Mouse (Mus musculus): ENCODE data around the gene Rad23b. TPM values are rescaled to one million over a fixed set of nuclear protein-coding genes. Genes with fewer than 3 reads are reported as not detected.

Gene Rad23b
- polyA plus RNA-seq, 1 experiment from 2014 or later = 95.5 TPM

GRCm38 (mm10) chr4:55350219-55350931 lies 532 bp downstream of the Rad23b start:
- peak; percentile 57 for ATAC-seq (ENCODE audit: low FRiP score)
- under 1% methylated on average over 61 of the region's 66 CpGs for whole genome bisulfite sequencing

GRCm38 (mm10) chr4:55351037-55351436 lies 1.2 kb downstream of the Rad23b start:
- peaks cover 14% of the 10 kb centered on the region for H3K4me1 ChIP-seq (ENCODE audit: control insufficient read depth, insufficient read depth, low read length)
- DNase-seq (ENCODE audit: low spot score, missing footprints) (no peak), ATAC-seq (ENCODE audit: low FRiP score) (no peak)
- H3K9ac ChIP-seq (ENCODE audit: low read length) = peak overlapping the region; percentile 95
- WGBS = 25% methylated on average over 12 of the region's 12 CpGs
- H3K27me3 ChIP-seq (ENCODE audit: control insufficient read depth, insufficient read depth, low read length) = no peaks in the 10 kb centered on the region
- no peaks in the 10 kb centered on the region for H3K36me3 ChIP-seq (ENCODE audit: control insufficient read depth, insufficient read depth, low read length)
- H3K4me3 ChIP-seq (ENCODE audit: low read depth, low read length) = peak overlapping the region; percentile 98
- no peak overlapping the region for H3K27ac ChIP-seq (ENCODE audit: low read depth, low read length)
- H3K4me2 ChIP-seq = peak overlapping the region; percentile 62
- no peaks in the 10 kb centered on the region for H3K9me3 ChIP-seq (ENCODE audit: control insufficient read depth, low read length)

More at GRCm38 (mm10) chr4:55350219-55350931, 532 bp downstream of the Rad23b start:
- peak; percentile 95 for DNase-seq (ENCODE audit: low spot score, missing footprints)
- Histone ChIP-seq H3K4me3 (ENCODE audit: low read depth, low read length) (peak overlapping the region; percentile 98), H3K9ac (ENCODE audit: low read length) (peak overlapping the region; percentile 95), H3K9me3 (ENCODE audit: control insufficient read depth, low read length) (no peaks in the 10 kb centered on the region), H3K36me3 (ENCODE audit: control insufficient read depth, insufficient read depth, low read length) (no peaks in the 10 kb centered on the region), H3K4me1 (ENCODE audit: control insufficient read depth, insufficient read depth, low read length) (peaks cover 14% of the 10 kb centered on the region), H3K27me3 (ENCODE audit: control insufficient read depth, insufficient read depth, low read length) (no peaks in the 10 kb centered on the region), H3K4me2 (peak overlapping the region; percentile 62), H3K27ac (ENCODE audit: low read depth, low read length) (peak overlapping the region; percentile 92)

- Histone ChIP-seq H3K4me1 (ENCODE audit: control insufficient read depth, insufficient read depth, low read length) (peaks cover 14% of the 10 kb centered on the region), H3K36me3 (ENCODE audit: control insufficient read depth, insufficient read depth, low read length) (no peaks in the 10 kb centered on the region), H3K9me3 (ENCODE audit: control insufficient read depth, low read length) (no peaks in the 10 kb centered on the region), H3K27me3 (ENCODE audit: control insufficient read depth, insufficient read depth, low read length) (no peaks in the 10 kb centered on the region), H3K9ac (ENCODE audit: low read length) (no peak overlapping the region), H3K27ac (ENCODE audit: low read depth, low read length) (no peak overlapping the region), H3K4me3 (ENCODE audit: low read depth, low read length) (no peak overlapping the region), H3K4me2 (peak overlapping the region; percentile 22)
- DNase-seq (ENCODE audit: low spot score, missing footprints) = no peak
- no peak for ATAC-seq (ENCODE audit: low FRiP score)
Observed at GRCm38 (mm10) chr4:55351860-55352259, 2.0 kb downstream of the Rad23b start.

GRCm38 (mm10) chr4:55354038-55354437 lies 4.2 kb downstream of the Rad23b start:
- ATAC-seq (ENCODE audit: low FRiP score) (no peak), DNase-seq (ENCODE audit: low spot score, missing footprints) (no peak)
- H3K4me1 ChIP-seq (ENCODE audit: control insufficient read depth, insufficient read depth, low read length) = peaks cover 8% of the 10 kb centered on the region
- no peak overlapping the region for H3K4me3 ChIP-seq (ENCODE audit: low read depth, low read length)
- no peaks in the 10 kb centered on the region for H3K27me3 ChIP-seq (ENCODE audit: control insufficient read depth, insufficient read depth, low read length)
- H3K9me3 ChIP-seq (ENCODE audit: control insufficient read depth, low read length) = no peaks in the 10 kb centered on the region
- 90% methylated on average over 1 of the region's 1 CpGs for WGBS
- H3K27ac ChIP-seq (ENCODE audit: low read depth, low read length) = no peak overlapping the region
- no peak overlapping the region for H3K4me2 ChIP-seq
- no peak overlapping the region for H3K9ac ChIP-seq (ENCODE audit: low read length)
- no peaks in the 10 kb centered on the region for H3K36me3 ChIP-seq (ENCODE audit: control insufficient read depth, insufficient read depth, low read length)

- Histone ChIP-seq H3K4me3 (ENCODE audit: low read depth, low read length) (no peak overlapping the region), H3K4me2 (no peak overlapping the region), H3K9ac (ENCODE audit: low read length) (no peak overlapping the region), H3K27ac (ENCODE audit: low read depth, low read length) (no peak overlapping the region), H3K27me3 (ENCODE audit: control insufficient read depth, insufficient read depth, low read length) (no peaks in the 10 kb centered on the region), H3K4me1 (ENCODE audit: control insufficient read depth, insufficient read depth, low read length) (peaks cover 8% of the 10 kb centered on the region; the same call in 1 of the 2 replicates), H3K9me3 (ENCODE audit: control insufficient read depth, low read length) (no peaks in the 10 kb centered on the region), H3K36me3 (ENCODE audit: control insufficient read depth, insufficient read depth, low read length) (peaks cover 3% of the 10 kb centered on the region; the same call in 1 of the 2 replicates)
- DNase-seq (ENCODE audit: low spot score, missing footprints) (no peak), ATAC-seq (ENCODE audit: low FRiP score) (no peak)
- WGBS = 93% methylated on average over 1 of the region's 1 CpGs
Observed at GRCm38 (mm10) chr4:55355845-55356244, 6.0 kb downstream of the Rad23b start.

GRCm38 (mm10) chr4:55356726-55357125 lies 6.9 kb downstream of the Rad23b start:
- Histone ChIP-seq H3K4me3 (ENCODE audit: low read depth, low read length) (no peak overlapping the region), H3K27me3 (ENCODE audit: control insufficient read depth, insufficient read depth, low read length) (no peaks in the 10 kb centered on the region), H3K36me3 (ENCODE audit: control insufficient read depth, insufficient read depth, low read length) (peaks cover 3% of the 10 kb centered on the region; the same call in 1 of the 2 replicates), H3K27ac (ENCODE audit: low read depth, low read length) (no peak overlapping the region), H3K9me3 (ENCODE audit: control insufficient read depth, low read length) (no peaks in the 10 kb centered on the region), H3K4me1 (ENCODE audit: control insufficient read depth, insufficient read depth, low read length) (peaks cover 4% of the 10 kb centered on the region; the same call in 1 of the 2 replicates), H3K9ac (ENCODE audit: low read length) (no peak overlapping the region), H3K4me2 (no peak overlapping the region)
- WGBS = 98% methylated on average over 3 of the region's 3 CpGs
- ATAC-seq (ENCODE audit: low FRiP score) (no peak), DNase-seq (ENCODE audit: low spot score, missing footprints) (no peak)

GRCm38 (mm10) chr4:55363866-55364265 lies 14.0 kb downstream of the Rad23b start:
- Histone ChIP-seq H3K36me3 (ENCODE audit: control insufficient read depth, insufficient read depth, low read length) (peaks cover 3% of the 10 kb centered on the region; the same call in 1 of the 2 replicates), H3K9ac (ENCODE audit: low read length) (no peak overlapping the region), H3K9me3 (ENCODE audit: control insufficient read depth, low read length) (no peaks in the 10 kb centered on the region), H3K4me3 (ENCODE audit: low read depth, low read length) (no peak overlapping the region), H3K27me3 (ENCODE audit: control insufficient read depth, insufficient read depth, low read length) (no peaks in the 10 kb centered on the region), H3K4me2 (no peak overlapping the region), H3K27ac (ENCODE audit: low read depth, low read length) (no peak overlapping the region), H3K4me1 (ENCODE audit: control insufficient read depth, insufficient read depth, low read length) (no peaks in the 10 kb centered on the region)
- no peak for ATAC-seq (ENCODE audit: low FRiP score)
- no peak for DNase-seq (ENCODE audit: low spot score, missing footprints)
- 98% methylated on average over 4 of the region's 4 CpGs for WGBS

GRCm38 (mm10) chr4:55364374-55364773 lies 14.5 kb downstream of the Rad23b start:
- Histone ChIP-seq H3K27me3 (ENCODE audit: control insufficient read depth, insufficient read depth, low read length) (no peaks in the 10 kb centered on the region), H3K27ac (ENCODE audit: low read depth, low read length) (no peak overlapping the region), H3K4me3 (ENCODE audit: low read depth, low read length) (no peak overlapping the region), H3K4me2 (no peak overlapping the region), H3K9me3 (ENCODE audit: control insufficient read depth, low read length) (no peaks in the 10 kb centered on the region), H3K4me1 (ENCODE audit: control insufficient read depth, insufficient read depth, low read length) (no peaks in the 10 kb centered on the region), H3K9ac (ENCODE audit: low read length) (no peak overlapping the region), H3K36me3 (ENCODE audit: control insufficient read depth, insufficient read depth, low read length) (peaks cover 3% of the 10 kb centered on the region; the same call in 1 of the 2 replicates)
- 94% methylated on average over 4 of the region's 4 CpGs for WGBS
- DNase-seq (ENCODE audit: low spot score, missing footprints) (no peak), ATAC-seq (ENCODE audit: low FRiP score) (no peak)

- Histone ChIP-seq H3K4me1 (ENCODE audit: control insufficient read depth, insufficient read depth, low read length) (no peaks in the 10 kb centered on the region), H3K36me3 (ENCODE audit: control insufficient read depth, insufficient read depth, low read length) (peaks cover 2% of the 10 kb centered on the region; the same call in 1 of the 2 replicates), H3K27me3 (ENCODE audit: control insufficient read depth, insufficient read depth, low read length) (no peaks in the 10 kb centered on the region), H3K4me2 (no peak overlapping the region), H3K9ac (ENCODE audit: low read length) (no peak overlapping the region), H3K4me3 (ENCODE audit: low read depth, low read length) (no peak overlapping the region), H3K9me3 (ENCODE audit: control insufficient read depth, low read length) (no peaks in the 10 kb centered on the region), H3K27ac (ENCODE audit: low read depth, low read length) (no peak overlapping the region)
- WGBS = 81% methylated on average over 1 of the region's 1 CpGs
- ATAC-seq (ENCODE audit: low FRiP score) (no peak), DNase-seq (ENCODE audit: low spot score, missing footprints) (no peak)
Observed at GRCm38 (mm10) chr4:55366014-55366413, 16.2 kb downstream of the Rad23b start.

All from midbrain, embryonic 11.5 days (tissue).